Mouse (Mus musculus): ENCODE data around the gene Gm20388.

DNA sequence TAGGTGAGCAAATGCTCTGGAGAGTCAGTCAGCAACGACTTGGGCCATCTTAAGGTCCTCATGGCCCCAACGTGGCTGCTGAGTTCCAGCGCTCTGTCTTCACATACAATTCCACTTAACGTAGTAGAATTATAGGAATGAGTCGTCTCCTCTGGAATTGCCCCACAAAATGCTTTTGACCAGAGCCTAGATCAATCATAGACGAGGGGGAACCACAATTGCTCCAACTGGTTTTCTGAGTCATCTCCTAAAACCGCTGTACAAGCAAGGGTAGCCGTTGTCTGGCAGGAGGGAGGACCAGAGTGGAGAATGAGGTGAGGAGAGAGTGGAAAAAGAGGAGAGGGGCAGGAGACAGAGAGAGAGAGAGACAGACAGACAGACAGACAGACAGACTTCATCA, 105.3 kb downstream of the Gm20388 start:
- TF ChIP-seq CTCF (IDR thresholded peaks at IDR 0.05; ENCODE audit: borderline replicate concordance, extremely low read depth, insufficient read depth, insufficient read length) (no peak), POLR2A (IDR thresholded peaks at IDR 0.05; ENCODE audit: borderline replicate concordance, extremely low read depth, insufficient read depth, insufficient read length, poor library complexity, severe bottlenecking) (no peak)

All from brain, embryonic 14.5 days (tissue).